Mouse (Mus musculus): ENCODE results near the gene Slc25a13.

- TF ChIP-seq GATA1 (IDR thresholded peaks at IDR 0.05; ENCODE audit: low read length): no peak
- TF ChIP-seq TAL1 (IDR thresholded peaks at IDR 0.05; ENCODE audit: low read length): no peak
These were observed 46.4 kb upstream of the Slc25a13 start for GRCm38 (mm10) chr6:6263293-6263911.

All from erythroblast, embryonic 14.5 days (primary cell).